Mouse (Mus musculus) gastrocnemius, adult 2 months (tissue): ENCODE measurements around the gene Gm20388. TPM values are rescaled to one million over a fixed set of nuclear protein-coding genes. Genes with fewer than 3 reads are reported as not detected.

Experiments
- DNase-seq: peaks from one replicate; pipeline ENCODE4 v3.0.0; 2022
- H3K27ac ChIP-seq: fragments of 200-600 bp; 2 replicates; pipeline ENCODE4 v1.8.1; 2022; ENCODE audit warnings: mild to moderate bottlenecking
- H3K4me3 ChIP-seq: fragments of 200-600 bp; 2 replicates; pipeline ENCODE4 v1.8.1; 2022; ENCODE audit warnings: mild to moderate bottlenecking, moderate library complexity
- CTCF ChIP-seq: fragments of 200-600 bp; IDR thresholded peaks from 2 replicates; pipeline ENCODE4 v1.8.1; 2022; ENCODE audit warnings: antibody characterized with exemption, mild to moderate bottlenecking, moderate library complexity
- intact Hi-C: fragments of 180-260 bp; cut with DNase I; formaldehyde crosslinking; loops from one replicate; pipeline ENCODE4 v1.15.1; 2025
- total RNA-seq, 2 experiments: library from RNA; stranded (reverse); gene quantifications; 2 replicates each; pipeline ENCODE4 v1.2.3; 2021

Gm20388 gene
- total RNA-seq, 2 experiments from 2014 or later, result 6.1 to 15.0 TPM

GRCm38 (mm10) chr8:123961371-123961770, 4050.7 kb downstream of the Gm20388 start:
- no peak for DNase-seq
- Histone ChIP-seq H3K4me3 (no peak overlapping the region), H3K27ac (no peak overlapping the region)
- TF ChIP-seq CTCF, result no peak
- intact Hi-C loops, result no loop called here

GRCm38 (mm10) chr8:123966896-123967295, 4056.3 kb downstream of the Gm20388 start:
- Histone ChIP-seq H3K27ac (no peak overlapping the region), H3K4me3 (no peak overlapping the region)
- intact Hi-C loops, result no loop called here
- peak; percentile 52 for TF ChIP-seq CTCF
- DNase-seq, result no peak

- Histone ChIP-seq H3K27ac (no peak overlapping the region), H3K4me3 (no peak overlapping the region)
- DNase-seq, result no peak
- intact Hi-C loops, result no loop called here
- no peak for TF ChIP-seq CTCF
Observed at GRCm38 (mm10) chr8:123973495-123973894, 4062.9 kb downstream of the Gm20388 start.

- no peak overlapping the region for H3K4me3 ChIP-seq
- intact Hi-C loops, result no loop called here
- no peak for DNase-seq
- H3K27ac ChIP-seq, result no peak overlapping the region
- no peak for TF ChIP-seq CTCF
Observed at GRCm38 (mm10) chr8:123977499-123977898, 4066.9 kb downstream of the Gm20388 start.

- intact Hi-C loops, result no loop called here
- DNase-seq, result peak; percentile 57
- no peak overlapping the region for H3K27ac ChIP-seq
- H3K4me3 ChIP-seq, result no peak overlapping the region
- no peak for TF ChIP-seq CTCF
Observed at GRCm38 (mm10) chr8:123978166-123978838, 4067.7 kb downstream of the Gm20388 start.

- no peak for TF ChIP-seq CTCF
- no peak for DNase-seq
- Histone ChIP-seq H3K27ac (no peak overlapping the region), H3K4me3 (no peak overlapping the region)
- intact Hi-C loops, result no loop called here
Observed at GRCm38 (mm10) chr8:123978926-123979325, 4068.3 kb downstream of the Gm20388 start.

GRCm38 (mm10) chr8:123980239-123980638, 4069.6 kb downstream of the Gm20388 start:
- no peak for TF ChIP-seq CTCF
- H3K27ac ChIP-seq, result no peak overlapping the region

GRCm38 (mm10) chr8:123981674-123982073, 4071.0 kb downstream of the Gm20388 start:
- peak overlapping the region; percentile 94 for H3K4me3 ChIP-seq
- no peak for DNase-seq
- intact Hi-C loops, result loop anchor here (5.0 kb wide), 1 partner anchor 41 kb away; the partner anchor contains the start of genes Taf5l and Urb2
- no peak for TF ChIP-seq CTCF
- H3K27ac ChIP-seq, result 0 out of 2 replicates have a peak overlapping the region, but pooled peaks have one; percentile 2

More at GRCm38 (mm10) chr8:123980239-123980638, 4069.6 kb downstream of the Gm20388 start:
- no peak for DNase-seq
- H3K4me3 ChIP-seq, result no peak overlapping the region
- intact Hi-C loops, result loop anchor here (5.0 kb wide), 1 partner anchor 42 kb away; the partner anchor contains the start of genes Taf5l and Urb2

GRCm38 (mm10) chr8:123982291-123982793, 4071.7 kb downstream of the Gm20388 start:
- Histone ChIP-seq H3K4me3 (peak overlapping the region; percentile 94), H3K27ac (peak overlapping the region; percentile 99)
- TF ChIP-seq CTCF, result no peak
- intact Hi-C loops, result loop anchor here (5.0 kb wide), 1 partner anchor 40 kb away; the partner anchor contains the start of genes Taf5l and Urb2
- DNase-seq, result no peak

GRCm38 (mm10) chr8:123982826-123983400, 4072.3 kb downstream of the Gm20388 start, which contains the start of gene Abcb10:
Gene Abcb10, minus strand, starts transcription at chr8:123983122.
- TF ChIP-seq CTCF, result no peak; the same call in 1 of the 2 replicates
- peak; percentile 97 for DNase-seq
- Histone ChIP-seq H3K27ac (peak within 1 kb of the TSS; percentile 99), H3K4me3 (peak within 1 kb of the TSS; percentile 94)
- intact Hi-C loops, result loop anchor here (5.0 kb wide), 1 partner anchor 39 kb away; the partner anchor contains the start of genes Taf5l and Urb2

GRCm38 (mm10) chr8:123988605-123989038, 4078.0 kb downstream of the Gm20388 start:
- H3K4me3 ChIP-seq, result no peak overlapping the region
- no peak for TF ChIP-seq CTCF
- no peak for DNase-seq
- H3K27ac ChIP-seq, result no peak overlapping the region
- intact Hi-C loops, result no loop called here

- Histone ChIP-seq H3K27ac (no peak overlapping the region), H3K4me3 (no peak overlapping the region)
- intact Hi-C loops, result no loop called here
- DNase-seq, result no peak
- no peak for TF ChIP-seq CTCF
Observed at GRCm38 (mm10) chr8:123989128-123989527, 4078.5 kb downstream of the Gm20388 start.
